Mouse (Mus musculus) embryonic fibroblast, embryonic 13.5 days (primary cell): ENCODE measurements at regions not wholly inside any gene's neighbourhood (a gene's known extent, or its start where the extent isn't known, plus 50 kb on each side); places are given as distances from the start of the nearest gene placed in this dataset.

Experiments
- CTCF ChIP-seq: IDR thresholded peaks from 2 replicates; pipeline ENCODE4 v1.5.1; 2011; ENCODE audit warnings: mild to moderate bottlenecking, control low read depth, low read length, moderate library complexity, borderline replicate concordance; ENCODE audit not compliant: insufficient read depth
- POLR2A ChIP-seq: IDR thresholded peaks from 2 replicates; pipeline ENCODE4 v1.6.1; 2011; ENCODE audit warnings: low read depth, mild to moderate bottlenecking, control low read depth, low read length, moderate library complexity

- no peak for TF ChIP-seq CTCF
- no peak for TF ChIP-seq POLR2A
Observed at GRCm38 (mm10) chr11:84599267-84599841, 74.0 kb upstream of the Lhx1 start.
